Mouse (Mus musculus): ENCODE data around the gene Trip4. TPM values are rescaled to one million over a fixed set of nuclear protein-coding genes. Genes with fewer than 3 reads are reported as not detected.
A peak's percentile ranks its signal among the peaks of the same experiment; 100 is the strongest.

Trip4 gene
- total and polyA plus RNA-seq, 3 experiments: 13.4 to 13.5 TPM; not detected in 1

DNA sequence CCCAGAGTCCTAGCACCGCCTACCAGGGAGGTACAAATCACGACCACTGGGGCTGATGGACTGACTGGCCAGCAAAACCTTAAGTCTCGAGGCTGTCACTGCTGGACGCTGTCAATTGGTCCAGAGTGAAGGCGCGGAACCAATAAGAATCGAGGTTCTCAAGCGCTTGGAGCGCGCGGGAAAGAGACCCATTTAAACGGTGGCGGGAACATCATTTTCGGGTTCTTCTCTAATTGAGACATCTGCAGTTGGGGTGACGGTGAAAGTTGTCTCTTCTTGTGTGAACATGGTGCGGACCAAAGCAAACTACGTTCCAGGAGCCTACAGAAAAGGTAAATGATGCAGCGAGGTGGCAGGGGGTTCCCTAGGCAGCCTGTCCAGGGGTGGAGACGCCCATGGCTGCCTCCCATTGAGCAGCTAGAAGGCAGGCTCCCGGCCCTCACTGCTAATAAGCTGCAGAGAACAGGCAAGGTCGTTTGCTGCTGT is 18.4 kb downstream of the Trip4 start, which contains the start of gene Pclaf:
TSS of gene Pclaf (plus strand) at position 95 of the 486 bp plus-strand sequence.
- Histone ChIP-seq H3K79me2 (ENCODE audit: control insufficient read depth, insufficient read depth, low read length, poor library complexity) (peaks cover 15% of the 10 kb centered on the region), H3K27me3 (ENCODE audit: control insufficient read depth in 1 of 2, insufficient read depth in 2 of 2, low read length in 2 of 2) (no peaks in the 10 kb centered on the region), H3K36me3 (ENCODE audit: control insufficient read depth in 1 of 2, insufficient read depth in 2 of 2, low read length in 2 of 2) (peaks cover 0 to 16% of the 10 kb centered on the region in 2 experiments; a peak in 3 of 4 replicates), H3K9me3 (replicated peaks; ENCODE audit: insufficient read depth, low read length) (no peaks in the 10 kb centered on the region), H3K27ac (ENCODE audit: control insufficient read depth, low read depth, low read length) (peak within 1 kb of the TSS; percentile 76), H3K4me3 (ENCODE audit: control insufficient read depth in 1 of 2, insufficient read depth in 1 of 2, low read depth in 2 of 2, low read length in 2 of 2) (peak within 1 kb of the TSS; percentile 31 to 79), H3K9ac (ENCODE audit: control insufficient read depth, low read depth, low read length, poor library complexity, severe bottlenecking) (peak within 1 kb of the TSS; percentile 82), H3K4me1 (ENCODE audit: control insufficient read depth in 1 of 2, insufficient read depth in 2 of 2, low read length in 2 of 2) (peaks cover 0 to 8% of the 10 kb centered on the region in 2 experiments; a peak in 1 of 4 replicates)
- peak; percentile 96 for DNase-seq (ENCODE audit: low read depth, low spot score)
- TF ChIP-seq E2F4 (IDR thresholded peaks at IDR 0.05; ENCODE audit: borderline replicate concordance, low read depth, low read length) (peak; percentile 100), CHD2 (IDR thresholded peaks at IDR 0.05; ENCODE audit: low read length) (no peak), USF2 (IDR thresholded peaks at IDR 0.05; ENCODE audit: borderline replicate concordance in 1 of 2, insufficient read depth in 1 of 2, low read depth in 1 of 2, low read length in 2 of 2) (no peak), ZNF384 (IDR thresholded peaks at IDR 0.05; ENCODE audit: low read depth, low read length) (no peak), MEF2A (IDR thresholded peaks at IDR 0.05; ENCODE audit: extremely low read depth, insufficient replicate concordance, low read depth, low read length, poor library complexity, severe bottlenecking) (no peak), JUND (IDR thresholded peaks at IDR 0.05; ENCODE audit: low read depth, low read length) (no peak), TAL1 (IDR thresholded peaks at IDR 0.05; ENCODE audit: low read length) (no peak), ZC3H11A (IDR thresholded peaks at IDR 0.05; ENCODE audit: low read depth, low read length) (no peak), CHD1 (IDR thresholded peaks at IDR 0.05; ENCODE audit: low read depth, low read length) (no peak), SMC3 (IDR thresholded peaks at IDR 0.05; ENCODE audit: low read depth, low read length) (no peak), TBP (IDR thresholded peaks at IDR 0.05; ENCODE audit: low read depth, low read length) (peak; percentile 97), UBTF (IDR thresholded peaks at IDR 0.05; ENCODE audit: borderline replicate concordance, insufficient read depth, low read depth, low read length) (no peak), POLR2AphosphoS2 (IDR thresholded peaks at IDR 0.05; ENCODE audit: low read length) (no peak), USF1 (IDR thresholded peaks at IDR 0.05; ENCODE audit: low read depth, low read length) (no peak), NELFE (IDR thresholded peaks at IDR 0.05; ENCODE audit: low read depth, low read length) (no peak; the same call in 1 of the 2 replicates), HCFC1 (IDR thresholded peaks at IDR 0.05; ENCODE audit: low read depth, low read length) (no peak), BHLHE40 (IDR thresholded peaks at IDR 0.05; ENCODE audit: borderline replicate concordance, low read depth, low read length) (no peak), POLR2AphosphoS5 (IDR thresholded peaks at IDR 0.05; ENCODE audit: borderline replicate concordance, low read depth, low read length) (no peak), POLR2A (IDR thresholded peaks at IDR 0.05; ENCODE audit: control insufficient read depth in 1 of 2, insufficient read depth in 1 of 2, low read depth in 1 of 2, low read length in 2 of 2, poor library complexity in 1 of 2) (peak; percentile 50 to 82; a peak in 3 of 4 replicates), ZKSCAN1 (IDR thresholded peaks at IDR 0.05; ENCODE audit: low read depth, low read length) (no peak), MYC (IDR thresholded peaks at IDR 0.05; ENCODE audit: low read depth, low read length) (no peak), GABPA (IDR thresholded peaks at IDR 0.05; ENCODE audit: low read depth, low read length) (no peak), ELF1 (IDR thresholded peaks at IDR 0.05; ENCODE audit: low read depth, low read length) (no peak), MXI1 (IDR thresholded peaks at IDR 0.05; ENCODE audit: low read depth, low read length) (no peak), SIN3A (IDR thresholded peaks at IDR 0.05; ENCODE audit: low read length) (peak; percentile 83), NRF1 (IDR thresholded peaks at IDR 0.05; ENCODE audit: insufficient read depth, low read depth, low read length, poor library complexity, severe bottlenecking) (no peak)
